ENCODE assay signal across 10 mouse cellular contexts in the genomic region with DNA sequence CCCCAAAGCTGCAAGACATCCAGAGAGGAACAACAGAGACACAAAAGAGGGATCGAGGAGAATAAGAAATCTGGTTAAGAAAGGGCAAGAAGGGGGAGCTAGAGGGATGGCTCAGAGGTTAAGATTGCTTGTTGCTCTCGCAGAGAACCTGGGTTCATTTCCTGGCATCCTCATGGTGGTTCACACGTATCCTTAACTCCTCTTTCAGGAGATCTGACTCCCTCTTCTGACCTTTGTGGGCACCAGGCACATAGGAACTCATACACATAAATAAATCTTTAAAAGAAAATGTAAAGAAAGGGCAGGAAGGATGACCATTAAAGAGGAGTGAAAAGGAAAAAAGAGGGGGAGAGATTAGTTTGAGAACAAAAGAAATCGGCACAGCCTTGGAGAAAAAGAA. TPM values are rescaled to one million over a fixed set of nuclear protein-coding genes. Genes with fewer than 3 reads are reported as not detected.
DNase-seq lines count a peak whose midpoint lies in the region; ATAC-seq and TF ChIP-seq lines count a peak whose summit lies in the region.
"Had no signal": no experiment of that assay in that cellular context is flagged by ENCODE, and none has a peak within 500 bp of the region (broad histone marks: within the 10 kb centered on the region; RNA-seq: fewer than 3 reads in every experiment).

No protein-coding gene starts in this region.

- 0 out of 2 replicates have a peak, but pooled peaks have one; percentile 12 for ATAC-seq in lung, embryonic 14.5 days (ENCODE audit: insufficient read depth)
- ATAC-seq in embryonic facial prominence, embryonic 15.5 days (ENCODE audit: insufficient number of reproducible peaks, low FRiP score, low TSS enrichment, low read depth), result no peak
- no peak for ATAC-seq in intestine, embryonic 16.5 days
- no peak for ATAC-seq in neural tube, embryonic 15.5 days (ENCODE audit: low FRiP score)
- ATAC-seq in megakaryocyte progenitor cell, adult 5-6 weeks (replicated peaks; ENCODE audit: poor library complexity), result no peak

- no peaks in the 10 kb centered on the region; the same call in 1 of the 2 replicates for H3K4me1 ChIP-seq in lung, embryonic 14.5 days (ENCODE audit: insufficient read depth)
- peaks cover 13% of the 10 kb centered on the region for H3K4me1 ChIP-seq in embryonic facial prominence, embryonic 15.5 days
- H3K4me1 ChIP-seq in intestine, embryonic 16.5 days (ENCODE audit: control insufficient read depth, insufficient read depth, low read length), result no peaks in the 10 kb centered on the region
- H3K4me1 ChIP-seq in neural tube, embryonic 15.5 days, result peaks cover 12% of the 10 kb centered on the region
- H3K4me1 ChIP-seq: liver, embryonic 13.5 days had no signal

- peak overlapping the region; percentile 33; the same call in 1 of the 2 replicates for H3K27ac ChIP-seq in lung, embryonic 14.5 days (ENCODE audit: low read depth)
- H3K27ac ChIP-seq in embryonic facial prominence, embryonic 15.5 days (replicated peaks), result no peak overlapping the region
- no peak overlapping the region for H3K27ac ChIP-seq in intestine, embryonic 16.5 days (ENCODE audit: low read length)
- no peak overlapping the region for H3K27ac ChIP-seq in neural tube, embryonic 15.5 days (replicated peaks)
- H3K27ac ChIP-seq: liver, embryonic 13.5 days had no signal

- peak overlapping the region; percentile 21; the same call in 1 of the 2 replicates for H3K9ac ChIP-seq in lung, embryonic 14.5 days
- no peak overlapping the region for H3K9ac ChIP-seq in embryonic facial prominence, embryonic 15.5 days
- H3K9ac ChIP-seq in intestine, embryonic 16.5 days (ENCODE audit: low read depth, low read length), result no peak overlapping the region
- H3K9ac ChIP-seq in neural tube, embryonic 15.5 days (replicated peaks), result no peak overlapping the region
- H3K9ac ChIP-seq: liver, embryonic 13.5 days had no signal

- intact Hi-C loops in left cerebral cortex, postnatal 4 days (cut with DNase I), result no loop called here

- H3K9me3 ChIP-seq in lung, embryonic 14.5 days (ENCODE audit: low read depth, low read length), result no peaks in the 10 kb centered on the region
- H3K9me3 ChIP-seq in embryonic facial prominence, embryonic 15.5 days (replicated peaks), result no peaks in the 10 kb centered on the region
- no peaks in the 10 kb centered on the region for H3K9me3 ChIP-seq in intestine, embryonic 16.5 days (ENCODE audit: control insufficient read depth, low read length)
- no peaks in the 10 kb centered on the region for H3K9me3 ChIP-seq in neural tube, embryonic 15.5 days (replicated peaks)
- H3K9me3 ChIP-seq: liver, embryonic 13.5 days had no signal

- H3K27me3 ChIP-seq in lung, embryonic 14.5 days (ENCODE audit: insufficient read depth, low read length), result no peaks in the 10 kb centered on the region
- H3K27me3 ChIP-seq in embryonic facial prominence, embryonic 15.5 days, result no peaks in the 10 kb centered on the region
- H3K27me3 ChIP-seq in intestine, embryonic 16.5 days (replicated peaks; ENCODE audit: control insufficient read depth, insufficient read depth, low read length), result no peaks in the 10 kb centered on the region
- no peaks in the 10 kb centered on the region for H3K27me3 ChIP-seq in neural tube, embryonic 15.5 days (replicated peaks)
- H3K27me3 ChIP-seq: liver, embryonic 13.5 days had no signal

- H3K36me3 ChIP-seq in lung, embryonic 14.5 days (ENCODE audit: insufficient read depth), result no peaks in the 10 kb centered on the region
- H3K36me3 ChIP-seq in embryonic facial prominence, embryonic 15.5 days, result no peaks in the 10 kb centered on the region
- H3K36me3 ChIP-seq in intestine, embryonic 16.5 days (ENCODE audit: control insufficient read depth, insufficient read depth, low read length), result no peaks in the 10 kb centered on the region
- no peaks in the 10 kb centered on the region for H3K36me3 ChIP-seq in neural tube, embryonic 15.5 days
- H3K36me3 ChIP-seq: liver, embryonic 13.5 days had no signal

- no peak for TF ChIP-seq CTCF in lung, embryonic 14.5 days (IDR thresholded peaks at IDR 0.05; ENCODE audit: low read depth)

- no peak overlapping the region; the same call in 1 of the 2 replicates for H3K4me3 ChIP-seq in lung, embryonic 14.5 days (ENCODE audit: low read depth, low read length)
- peak overlapping the region; percentile 40 for H3K4me3 ChIP-seq in embryonic facial prominence, embryonic 15.5 days (replicated peaks)
- peak overlapping the region; percentile 51 for H3K4me3 ChIP-seq in intestine, embryonic 16.5 days (ENCODE audit: low read length)
- peak overlapping the region; percentile 39 for H3K4me3 ChIP-seq in neural tube, embryonic 15.5 days (replicated peaks)

- peak; percentile 21 for DNase-seq in lung, embryonic 14.5 days
- DNase-seq in lung, postnatal 25 days (ENCODE audit: low spot score), result no peak
- DNase-seq in left cerebral cortex, postnatal 4 days, result no peak
- DNase-seq in gastrocnemius, postnatal 4 days (ENCODE audit: low spot score in 2 of 2), result no peak
- DNase-seq: cerebellum, adult 11 months had no signal

- H3K4me2 ChIP-seq in lung, embryonic 14.5 days, result peak overlapping the region; percentile 51
- H3K4me2 ChIP-seq in embryonic facial prominence, embryonic 15.5 days (replicated peaks), result peak overlapping the region; percentile 58; the same call in 1 of the 2 replicates
- H3K4me2 ChIP-seq in intestine, embryonic 16.5 days (ENCODE audit: low read depth, low read length), result peak overlapping the region; percentile 59
- peak overlapping the region; percentile 58 for H3K4me2 ChIP-seq in neural tube, embryonic 15.5 days

- WGBS in lung, embryonic 14.5 days, result 23% methylated on average over 4 of the region's 4 CpGs
- 17% methylated on average over 4 of the region's 4 CpGs for WGBS in embryonic facial prominence, embryonic 15.5 days
- 17% methylated on average over 4 of the region's 4 CpGs for WGBS in intestine, embryonic 16.5 days
- WGBS in neural tube, embryonic 15.5 days, result 10% methylated on average over 4 of the region's 4 CpGs

RNA-seq across cellular contexts. Expression of a gene that starts 18.6 kb away (rescaled TPM):
- polyA plus RNA-seq in lung, embryonic 14.5 days (2014; fragmentation: Nextera tagmentation; extraction: Ambion mirVana), result 24.3 and 24.9 TPM in 2 replicates
- 51.4 and 51.6 TPM in 2 replicates for polyA plus RNA-seq in embryonic facial prominence, embryonic 15.5 days (2015; fragmentation: Nextera tagmentation; extraction: Ambion mirVana)
- 13.6 and 14.3 TPM in 2 replicates for polyA plus RNA-seq in intestine, embryonic 16.5 days (2015; fragmentation: Nextera tagmentation; extraction: Ambion mirVana)
- 49.7 and 52.4 TPM in 2 replicates for polyA plus RNA-seq in neural tube, embryonic 15.5 days (2015; fragmentation: Nextera tagmentation; extraction: Ambion mirVana)
- total RNA-seq in megakaryocyte progenitor cell, adult 5-6 weeks (2015), result not detected in 2 replicates
- total RNA-seq in megakaryocyte progenitor cell, adult 5-6 weeks (2017), result not detected in 2 replicates
- total RNA-seq in left cerebral cortex, postnatal 4 days (2021), result 100 to 1,000 TPM in 1 of 2 experiments, 10 to 100 TPM in 1; 98.0 to 123 TPM
- 10 to 100 TPM; 16.0 to 23.0 TPM for total RNA-seq in gastrocnemius, postnatal 4 days (2021)
